In genomic region chrX:166239520-166239919, GRCm38 (mm10) we compare ENCODE assay signal across 7 mouse cellular contexts. TPM values are rescaled to one million over a fixed set of nuclear protein-coding genes. Genes with fewer than 3 reads are reported as not detected.
DNase-seq lines count a peak whose midpoint lies in the region; ATAC-seq lines count a peak whose summit lies in the region.

No protein-coding gene starts in this region.

- peak overlapping the region; percentile 81 for H3K4me2 ChIP-seq in lung, embryonic 16.5 days (ENCODE audit: low read depth, low read length)
- peak overlapping the region; percentile 78 for H3K4me2 ChIP-seq in forebrain, embryonic 13.5 days
- peak overlapping the region; percentile 88 for H3K4me2 ChIP-seq in liver, embryonic 11.5 days
- peak overlapping the region; percentile 69 for H3K4me2 ChIP-seq in stomach, embryonic 16.5 days (ENCODE audit: low read depth, low read length)

- peak overlapping the region; percentile 67 for H3K9ac ChIP-seq in lung, embryonic 16.5 days (ENCODE audit: low read length)
- peak overlapping the region; percentile 74 for H3K9ac ChIP-seq in forebrain, embryonic 13.5 days
- no peak overlapping the region for H3K9ac ChIP-seq in liver, embryonic 11.5 days (ENCODE audit: low read depth, low read length)
- H3K9ac ChIP-seq in stomach, embryonic 16.5 days (ENCODE audit: low read length): peak overlapping the region; percentile 70

- H3K9me3 ChIP-seq in lung, embryonic 16.5 days (ENCODE audit: control insufficient read depth, low read length): no peaks in the 10 kb centered on the region
- H3K9me3 ChIP-seq in forebrain, embryonic 13.5 days (replicated peaks): no peaks in the 10 kb centered on the region
- no peaks in the 10 kb centered on the region for H3K9me3 ChIP-seq in liver, embryonic 11.5 days (ENCODE audit: control insufficient read depth, low read length)
- H3K9me3 ChIP-seq in stomach, embryonic 16.5 days (replicated peaks; ENCODE audit: control insufficient read depth, low read length): no peaks in the 10 kb centered on the region

- WGBS in lung, embryonic 16.5 days: 23% methylated on average over 13 of the region's 13 CpGs
- 34% methylated on average over 13 of the region's 13 CpGs for WGBS in forebrain, embryonic 13.5 days
- 19% methylated on average over 13 of the region's 13 CpGs for WGBS in liver, embryonic 11.5 days
- 18% methylated on average over 13 of the region's 13 CpGs for WGBS in stomach, embryonic 16.5 days

- H3K36me3 ChIP-seq in lung, embryonic 16.5 days (ENCODE audit: control insufficient read depth, insufficient read depth, low read length): no peaks in the 10 kb centered on the region
- peaks cover 2% of the 10 kb centered on the region; the same call in 1 of the 2 replicates for H3K36me3 ChIP-seq in forebrain, embryonic 13.5 days (ENCODE audit: poor library complexity, severe bottlenecking)
- no peaks in the 10 kb centered on the region for H3K36me3 ChIP-seq in liver, embryonic 11.5 days (ENCODE audit: control insufficient read depth, insufficient read depth, low read length)
- H3K36me3 ChIP-seq in stomach, embryonic 16.5 days (ENCODE audit: control insufficient read depth, insufficient read depth, low read length): no peaks in the 10 kb centered on the region

- H3K4me1 ChIP-seq in lung, embryonic 16.5 days (replicated peaks; ENCODE audit: control insufficient read depth, insufficient read depth, low read length): no peaks in the 10 kb centered on the region
- H3K4me1 ChIP-seq in forebrain, embryonic 13.5 days: 0 out of 2 replicates have a peak, but pooled peaks cover 4% of the 10 kb centered on the region
- no peaks in the 10 kb centered on the region for H3K4me1 ChIP-seq in liver, embryonic 11.5 days (replicated peaks; ENCODE audit: control insufficient read depth, insufficient read depth, low read length)
- no peaks in the 10 kb centered on the region for H3K4me1 ChIP-seq in stomach, embryonic 16.5 days (ENCODE audit: control insufficient read depth, insufficient read depth, low read length)

- H3K27me3 ChIP-seq in lung, embryonic 16.5 days (ENCODE audit: control insufficient read depth, insufficient read depth, low read depth, low read length): no peaks in the 10 kb centered on the region; the same call in none of the 2 replicates
- peaks cover 8% of the 10 kb centered on the region; the same call in 1 of the 2 replicates for H3K27me3 ChIP-seq in forebrain, embryonic 13.5 days
- H3K27me3 ChIP-seq in liver, embryonic 11.5 days (replicated peaks; ENCODE audit: control insufficient read depth, insufficient read depth, low read length): peaks cover 35% of the 10 kb centered on the region
- H3K27me3 ChIP-seq in stomach, embryonic 16.5 days (ENCODE audit: control insufficient read depth, insufficient read depth, low read length): peaks cover 6% of the 10 kb centered on the region

- ATAC-seq in lung, embryonic 16.5 days (ENCODE audit: low read depth): no peak; the same call in 1 of the 2 replicates
- peak; percentile 13 for ATAC-seq in forebrain, embryonic 13.5 days
- no peak for ATAC-seq in liver, embryonic 11.5 days (replicated peaks; ENCODE audit: low FRiP score)
- ATAC-seq in stomach, embryonic 16.5 days (ENCODE audit: insufficient read depth, low FRiP score): no peak

- H3K4me3 ChIP-seq in lung, embryonic 16.5 days (ENCODE audit: low read length): peak overlapping the region; percentile 67
- peak overlapping the region; percentile 58 for H3K4me3 ChIP-seq in forebrain, embryonic 13.5 days
- peak overlapping the region; percentile 55 for H3K4me3 ChIP-seq in liver, embryonic 11.5 days (ENCODE audit: low read depth, low read length)
- peak overlapping the region; percentile 61 for H3K4me3 ChIP-seq in stomach, embryonic 16.5 days (replicated peaks; ENCODE audit: low read length)

- DNase-seq in lung, postnatal 14 days: no peak
- no peak for DNase-seq in liver, embryonic 11.5 days (ENCODE audit: low spot score)
- no peak for DNase-seq in spleen, postnatal 36 days (ENCODE audit: low spot score in 2 of 2)
- DNase-seq in urinary bladder, postnatal 25 days (ENCODE audit: low spot score): no peak

- H3K27ac ChIP-seq in lung, embryonic 16.5 days (ENCODE audit: low read length): no peak overlapping the region
- H3K27ac ChIP-seq in forebrain, embryonic 13.5 days: peak overlapping the region; percentile 19; the same call in 1 of the 2 replicates
- H3K27ac ChIP-seq in liver, embryonic 11.5 days (ENCODE audit: low read depth, low read length): no peak overlapping the region
- no peak overlapping the region for H3K27ac ChIP-seq in stomach, embryonic 16.5 days (ENCODE audit: low read length)

RNA-seq across cellular contexts. Expression of gene Gpm6b, which starts 0.8 kb away (rescaled TPM):
- 46.6 and 47.4 TPM in 2 replicates for polyA plus RNA-seq in lung, embryonic 16.5 days (2015; fragmentation: Nextera tagmentation; extraction: Ambion mirVana)
- 331 and 351 TPM in 2 replicates for polyA plus RNA-seq in forebrain, embryonic 13.5 days (2015; fragmentation: Nextera tagmentation; extraction: Ambion mirVana)
- polyA plus RNA-seq in liver, embryonic 11.5 days (2014; fragmentation: Nextera tagmentation; extraction: Ambion mirVana): 4.5 and 5.1 TPM in 2 replicates
- polyA plus RNA-seq in stomach, embryonic 16.5 days (2015; fragmentation: Nextera tagmentation; extraction: Ambion mirVana): 39.0 and 39.6 TPM in 2 replicates
